Mouse (Mus musculus) adrenal gland, adult 18-20 months (tissue): ENCODE measurements around the gene Podxl. TPM values are rescaled to one million over a fixed set of nuclear protein-coding genes. Genes with fewer than 3 reads are reported as not detected.
A peak's percentile ranks its signal among the peaks of the same experiment; 100 is the strongest.

Source experiments
- DNase-seq, 2 experiments: peaks; one replicate each; pipeline ENCODE4 v3.0.0; 2021 to 2022; ENCODE audit warnings: low spot score in 2 of 2
- long read RNA-seq, 2 experiments: library from polyadenylated mRNA; stranded (forward); transcript quantifications; one replicate each; pipeline ENCODE4 v2.0.0; 2021
- total RNA-seq, 2 experiments: library from RNA; stranded (reverse); gene quantifications; 1 replicate in 1 of 2; 2 replicates in 1 of 2; pipeline ENCODE4 v1.2.3; 2021

Podxl gene
- 10 to 100 TPM; 45.0 to 50.0 TPM for total RNA-seq
- long read RNA-seq, experiment 1, full-length matches to known transcripts: 10 of 36 reads
- long read RNA-seq, experiment 1, partial matches to known transcripts: 3 of 36 reads
- long read RNA-seq, experiment 1, other reads (novel, unspliced or antisense): 23 of 36 reads
- long read RNA-seq, experiment 2, full-length matches to known transcripts: 2 of 55 reads
- long read RNA-seq, experiment 2, partial matches to known transcripts: 5 of 55 reads
- long read RNA-seq, experiment 2, other reads (novel, unspliced or antisense): 48 of 55 reads

DNA sequence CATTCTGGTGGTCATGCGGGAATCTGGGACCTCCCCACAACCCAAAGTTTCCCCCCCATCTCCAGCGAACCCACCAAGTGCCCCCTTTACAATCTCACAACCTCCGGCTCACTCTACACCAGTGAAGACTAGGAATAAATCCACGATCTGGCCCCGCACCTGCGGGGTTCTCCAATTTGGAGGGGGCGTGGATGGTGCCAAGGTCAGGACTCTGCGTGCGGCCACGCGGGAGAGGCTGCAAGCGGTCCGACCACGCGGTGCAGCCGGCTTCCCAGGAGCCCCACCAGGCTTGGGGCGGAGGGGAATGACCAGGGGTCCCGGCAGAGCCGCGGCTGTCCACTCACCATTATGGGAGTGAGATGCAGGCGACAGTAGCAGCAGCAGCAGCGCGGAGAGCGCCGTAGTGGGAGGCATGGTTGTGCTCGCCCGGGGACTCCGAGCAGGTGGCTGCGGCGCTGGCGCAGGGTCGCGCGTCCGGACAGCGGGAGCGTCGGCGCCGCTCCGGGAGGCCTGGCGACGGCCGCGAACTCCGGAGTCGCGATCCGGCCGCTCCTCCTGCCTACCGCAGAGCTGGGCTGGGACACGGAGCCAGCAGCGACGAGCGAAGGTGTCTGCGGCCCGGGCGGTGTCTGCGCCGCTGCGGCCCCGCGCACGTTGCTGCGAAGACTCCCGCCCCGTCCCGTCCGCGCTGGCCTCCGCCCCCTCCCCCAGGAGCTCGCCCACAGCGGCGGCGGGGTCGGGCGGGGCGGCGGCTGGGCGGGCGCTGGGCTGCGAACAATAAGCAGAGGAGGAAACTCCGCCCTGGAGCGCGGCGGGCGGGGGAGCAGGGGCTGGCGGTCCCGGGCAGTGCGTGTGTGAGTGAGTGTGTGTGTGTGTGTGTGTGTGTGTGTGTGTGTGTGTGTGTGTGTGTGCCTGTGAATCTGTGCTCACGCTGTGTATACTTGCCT, at the start of gene Podxl:
TSS of gene Podxl (minus strand) at position 747 of the 947 bp plus-strand sequence.
- peak; percentile 80 for DNase-seq

DNA sequence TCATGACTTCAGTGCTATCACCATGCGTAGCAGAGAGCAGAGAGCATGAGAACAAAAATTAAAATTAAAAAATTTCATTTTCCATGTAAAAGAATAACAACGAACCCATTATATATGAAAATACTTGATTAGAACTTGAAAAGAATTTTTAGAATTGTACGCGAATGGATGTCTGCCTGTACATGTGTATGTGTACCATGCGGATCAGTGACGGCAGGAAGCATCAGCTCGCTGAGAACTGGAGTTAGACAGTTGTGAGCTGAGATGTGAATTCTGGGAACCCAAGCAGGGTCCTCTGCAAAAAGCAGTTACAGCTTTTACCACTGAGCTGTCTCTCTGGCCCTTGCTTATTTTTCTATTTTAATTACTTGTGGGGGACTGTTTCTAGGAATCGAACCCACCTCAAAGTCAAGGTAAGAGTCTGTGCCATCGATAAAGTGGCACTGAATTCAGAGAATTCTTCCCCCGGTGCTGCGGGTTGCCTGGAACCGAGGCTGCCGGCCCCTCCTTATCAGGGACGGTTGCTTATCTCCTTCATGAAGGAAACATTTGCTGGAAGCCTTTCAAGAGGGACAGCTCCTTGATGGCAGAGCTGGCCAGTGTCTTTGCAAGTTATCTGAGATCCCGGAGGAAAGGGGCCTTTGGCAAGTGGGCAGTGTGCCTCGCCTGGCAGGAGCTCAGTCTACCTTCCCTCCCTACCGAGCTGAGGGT, 48.9 kb upstream of the Podxl start:
- no peak for DNase-seq

DNA sequence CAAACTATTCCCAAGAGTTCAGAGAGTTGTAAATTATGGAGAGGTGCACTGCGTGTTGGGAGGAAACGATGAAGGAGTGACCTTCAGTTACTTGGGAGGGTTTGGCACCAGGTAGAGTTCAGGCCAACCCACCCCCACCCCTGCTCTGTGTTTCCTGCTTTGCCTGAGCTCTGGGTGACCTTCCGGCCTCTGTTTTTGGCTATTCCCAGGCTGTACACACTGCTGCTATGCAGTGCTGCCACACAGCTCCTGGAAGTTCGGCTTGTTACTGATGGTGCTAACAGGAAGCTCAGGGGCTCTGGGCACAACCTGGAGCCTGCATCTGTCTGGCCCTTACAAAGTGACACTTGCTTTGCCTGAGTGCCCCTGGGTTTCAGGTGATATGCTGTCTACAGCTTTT, 42.6 kb upstream of the Podxl start:
- no peak for DNase-seq

DNA sequence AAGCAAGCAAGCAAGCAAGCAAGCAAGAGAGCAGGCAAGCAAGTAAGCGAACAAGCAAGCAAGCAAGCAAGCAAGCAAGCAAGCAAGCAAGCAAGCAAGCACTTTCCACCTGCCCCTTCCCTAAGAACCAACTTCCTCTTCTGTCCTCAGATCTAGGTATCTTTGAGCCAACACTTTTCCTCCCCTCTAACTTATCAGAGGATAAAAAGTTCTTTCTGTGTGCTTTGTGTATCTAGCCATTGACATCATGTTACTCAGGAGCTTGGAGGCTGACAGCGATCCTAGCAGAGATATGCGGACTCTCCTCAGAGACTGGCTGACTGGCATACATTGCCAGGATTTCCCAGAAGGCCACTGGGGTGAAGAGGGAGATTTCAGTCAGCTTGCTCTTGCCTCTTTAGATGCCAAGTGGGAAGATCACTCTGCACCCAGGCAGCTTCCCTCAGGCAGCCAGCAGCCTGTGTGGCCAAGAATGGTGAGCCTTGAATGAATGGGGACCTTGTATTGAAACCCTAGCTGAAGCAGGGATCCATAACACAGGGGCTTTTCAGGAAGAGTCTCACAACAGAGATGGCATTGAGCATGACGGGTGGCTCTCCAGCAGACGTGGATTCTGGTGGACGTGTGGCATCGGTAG, 41.0 kb upstream of the Podxl start:
- no peak for DNase-seq

DNA sequence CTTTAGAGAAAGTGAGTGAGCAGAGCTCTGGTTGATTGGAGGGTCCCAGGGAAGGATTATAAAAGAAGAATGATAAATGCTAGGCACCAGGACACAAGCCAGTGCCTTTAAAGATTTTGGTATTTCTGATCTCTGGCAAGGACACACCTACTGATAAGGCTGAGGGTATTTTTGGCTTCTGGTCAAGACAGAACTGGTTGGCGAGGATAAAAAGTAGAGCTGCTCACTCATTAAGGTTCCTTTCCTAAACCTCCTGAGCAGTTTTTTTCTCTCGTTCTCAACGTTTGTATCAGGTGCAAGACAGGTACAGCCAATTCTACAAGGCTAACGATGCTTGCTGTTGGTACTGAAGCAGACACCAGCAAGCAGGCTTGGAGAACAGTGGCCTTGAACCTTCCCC, 38.7 kb upstream of the Podxl start:
- no peak for DNase-seq

DNA sequence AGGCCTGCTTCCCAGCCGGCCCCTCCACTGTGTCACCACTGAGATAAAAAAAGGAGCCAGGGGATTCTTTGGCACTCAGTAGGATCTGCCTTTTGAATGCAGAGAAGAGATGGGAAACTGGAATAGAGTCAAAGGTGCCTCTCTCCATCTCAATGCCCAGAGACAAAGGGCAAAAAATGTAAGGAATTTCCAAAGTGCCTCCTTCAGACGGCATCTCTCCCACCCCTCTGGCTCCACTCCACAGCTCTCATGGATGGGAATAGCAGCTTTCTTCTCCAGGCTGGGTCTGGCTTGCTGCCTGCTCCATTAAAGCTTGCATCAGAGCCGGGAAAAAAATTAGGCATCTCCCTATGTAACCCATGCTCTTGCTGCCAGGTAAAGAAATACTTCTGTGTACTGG, 37.4 kb upstream of the Podxl start:
- no peak for DNase-seq

DNA sequence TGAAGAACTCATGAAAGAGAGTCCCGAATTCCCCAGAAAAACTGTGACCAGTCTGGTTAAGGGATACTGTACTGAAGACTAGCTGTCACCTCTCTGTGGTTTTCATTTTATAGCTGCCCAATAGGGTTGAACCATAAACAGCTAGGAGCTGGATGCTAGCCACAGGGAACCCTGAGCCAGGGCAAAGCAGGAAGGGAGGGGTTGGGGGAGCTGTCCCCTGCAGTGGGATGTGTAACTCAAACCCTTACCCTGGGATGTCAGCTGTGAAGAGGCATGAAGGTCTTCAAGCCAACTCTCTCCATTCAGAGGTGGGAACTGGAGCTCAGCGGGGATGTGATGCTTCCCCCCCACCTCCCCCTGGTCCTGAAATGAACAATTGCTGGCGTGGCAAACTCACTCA, 36.1 kb upstream of the Podxl start:
- DNase-seq: no peak

DNA sequence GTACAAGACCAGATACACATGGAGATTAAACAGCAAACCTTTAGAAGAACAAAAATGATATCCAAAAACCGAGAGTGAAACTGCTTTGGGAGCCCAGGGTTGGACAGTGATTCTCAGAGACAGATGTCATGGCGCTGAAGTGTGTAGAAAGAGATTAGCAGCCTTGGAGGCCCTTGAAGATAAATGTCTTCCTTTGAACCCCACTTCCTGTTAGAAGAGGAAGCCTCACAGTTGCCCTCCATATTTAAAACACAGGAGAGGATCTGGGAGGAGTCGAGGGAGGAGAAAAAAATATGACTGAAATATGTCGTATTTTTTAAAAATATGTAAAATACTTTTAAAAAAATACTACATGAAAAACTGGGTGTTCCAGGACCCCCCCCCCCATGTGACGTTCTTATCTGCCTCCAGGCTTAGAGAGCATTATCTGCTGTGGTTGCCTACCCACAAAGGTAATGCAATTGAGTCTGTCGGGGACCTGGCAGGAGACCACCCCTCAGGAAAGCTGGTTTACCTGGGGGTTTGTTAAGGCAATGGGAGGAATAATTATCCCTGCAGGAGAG, 34.6 kb upstream of the Podxl start:
- no peak for DNase-seq

DNA sequence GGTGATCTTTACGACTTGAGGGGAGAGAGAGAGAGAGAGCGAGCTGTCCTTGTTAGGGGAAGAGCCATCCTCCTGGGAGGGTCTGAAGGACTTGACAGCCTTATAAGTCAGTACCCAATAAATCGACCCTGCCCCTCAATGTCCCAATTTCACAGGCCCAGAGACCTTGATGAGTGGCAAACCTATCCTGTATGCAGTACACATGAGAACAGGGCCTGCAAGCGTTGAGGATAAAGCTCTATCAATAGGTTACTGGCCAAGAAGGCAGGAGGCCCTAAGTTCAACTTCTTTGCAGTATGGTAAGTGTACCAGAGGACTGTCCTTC, 33.3 kb upstream of the Podxl start:
- no peak for DNase-seq

DNA sequence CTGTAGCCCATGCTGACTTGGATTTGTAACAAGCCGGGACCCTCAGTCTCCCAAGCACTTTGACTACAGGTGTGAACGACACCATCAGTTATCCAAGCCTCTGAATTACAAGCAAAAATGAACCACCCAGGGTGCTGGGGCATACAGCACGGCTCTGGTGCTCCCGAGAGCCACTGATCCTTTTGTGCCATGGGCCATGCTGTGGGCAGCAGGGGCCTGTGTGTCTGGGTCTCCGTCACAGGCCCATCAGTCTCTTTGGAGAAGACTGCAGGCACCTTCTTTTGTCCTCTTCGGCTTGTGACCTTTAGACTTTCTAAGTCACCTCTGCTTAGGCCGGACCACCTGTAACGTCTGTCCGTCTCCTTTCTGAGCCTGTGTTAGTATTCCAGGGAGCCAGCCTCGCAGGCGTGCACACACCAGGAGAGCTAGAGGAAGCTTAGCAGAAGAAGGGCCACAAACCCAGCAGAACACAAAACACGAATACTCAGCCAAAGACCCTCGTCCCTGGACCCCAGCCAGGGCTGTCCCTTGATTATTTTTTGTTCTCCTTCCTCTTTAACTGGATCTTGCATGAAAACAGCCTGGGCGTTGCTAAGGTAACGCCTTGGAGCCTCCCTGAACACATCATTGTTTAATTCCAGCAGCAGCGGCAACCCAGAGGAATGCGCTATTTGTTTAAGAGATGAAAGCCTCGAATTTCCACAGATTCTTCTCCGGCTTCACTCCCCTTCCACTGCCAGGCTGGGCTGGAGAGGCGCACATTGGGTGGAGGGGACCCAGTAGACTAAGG, 32.8 kb upstream of the Podxl start:
- DNase-seq: no peak

DNA sequence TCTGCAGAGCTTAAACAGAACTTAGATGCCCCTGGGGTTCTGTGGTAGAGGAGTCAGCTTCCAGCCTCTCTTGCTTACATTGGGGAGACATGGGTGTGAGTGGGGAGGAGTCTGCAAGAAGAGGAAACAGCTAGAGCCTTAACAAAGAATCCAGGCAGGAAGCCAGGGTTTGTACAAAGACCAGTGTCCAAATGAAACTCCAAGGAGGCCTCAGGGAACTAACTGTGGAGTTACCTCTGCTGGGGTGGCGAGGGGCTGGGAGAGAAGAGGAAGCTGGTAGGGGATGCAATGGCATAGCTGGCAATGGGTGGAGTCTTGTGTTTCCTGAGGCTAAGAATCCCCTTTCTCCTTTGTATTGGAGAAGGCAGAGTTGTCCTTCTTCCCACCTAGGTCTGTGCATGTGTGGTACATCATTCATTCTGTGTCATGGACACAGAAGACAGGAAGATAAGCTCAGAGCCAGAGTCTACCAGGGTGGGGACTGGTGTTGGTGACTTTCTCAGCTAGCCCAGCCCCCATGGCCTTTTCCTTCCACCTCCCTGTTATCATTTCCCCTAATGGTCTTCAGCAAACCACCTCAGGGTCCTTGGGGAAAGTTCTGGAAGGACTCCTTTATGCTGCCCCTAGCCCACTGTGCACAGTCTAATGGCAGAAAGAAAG, 28.9 kb upstream of the Podxl start:
- DNase-seq: no peak

DNA sequence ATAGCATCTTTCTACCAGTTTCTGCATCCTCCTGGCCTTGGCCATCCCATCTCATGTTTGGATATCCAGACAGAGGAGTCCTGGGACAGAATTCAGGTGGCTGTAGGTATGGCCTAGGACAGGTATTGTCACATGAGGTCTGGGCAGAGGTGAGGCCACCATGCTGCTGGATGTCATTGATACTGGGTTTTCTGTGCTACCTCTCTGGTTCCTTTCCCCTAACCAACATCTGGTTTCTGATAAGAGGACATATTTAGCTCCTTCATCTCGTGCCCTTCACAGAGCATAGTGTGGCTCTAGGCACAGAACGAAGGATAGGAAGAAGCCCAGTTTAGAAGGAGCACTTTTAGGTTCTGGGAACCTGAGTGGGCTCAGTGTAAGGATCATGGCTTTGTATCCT, 28.3 kb upstream of the Podxl start:
- no peak for DNase-seq

DNA sequence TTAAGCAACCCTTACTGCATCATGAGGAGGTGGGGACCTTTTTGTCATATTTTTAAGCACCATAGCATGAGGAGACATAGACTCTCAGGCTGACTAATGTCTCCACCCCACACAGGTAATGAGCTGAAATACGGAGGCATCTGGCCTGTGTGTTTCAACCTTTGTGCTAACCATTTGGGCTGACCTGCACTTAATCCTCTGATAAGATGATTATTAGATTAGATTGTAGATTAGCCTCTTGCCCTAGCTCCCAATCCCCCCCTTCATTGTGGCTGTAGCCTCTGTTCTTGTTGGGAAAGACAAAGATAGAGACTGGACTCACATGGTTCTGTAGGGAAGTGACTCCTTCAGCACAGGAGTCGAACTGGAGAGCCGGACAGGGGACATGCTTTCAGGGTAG, 27.9 kb upstream of the Podxl start:
- DNase-seq: no peak

DNA sequence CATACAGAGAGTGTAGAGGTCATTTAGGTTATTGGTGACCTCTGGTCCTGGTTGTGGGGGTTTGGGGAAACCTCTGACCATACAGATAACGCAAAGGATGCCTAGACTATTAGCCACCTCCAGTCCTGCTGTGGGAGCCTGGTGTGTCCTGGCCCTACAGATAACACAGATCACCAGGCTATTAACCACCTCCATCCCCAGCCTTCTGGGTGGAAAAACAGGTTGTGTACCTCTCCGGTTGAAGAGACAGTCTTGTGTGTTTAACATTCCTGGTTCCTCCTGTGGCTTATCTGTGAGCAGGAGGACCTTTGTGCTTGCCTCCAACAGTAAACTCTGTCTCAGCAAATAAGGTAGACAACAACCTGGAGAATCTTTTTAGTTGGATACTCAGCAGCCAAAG, 27.0 kb upstream of the Podxl start:
- DNase-seq: no peak

DNA sequence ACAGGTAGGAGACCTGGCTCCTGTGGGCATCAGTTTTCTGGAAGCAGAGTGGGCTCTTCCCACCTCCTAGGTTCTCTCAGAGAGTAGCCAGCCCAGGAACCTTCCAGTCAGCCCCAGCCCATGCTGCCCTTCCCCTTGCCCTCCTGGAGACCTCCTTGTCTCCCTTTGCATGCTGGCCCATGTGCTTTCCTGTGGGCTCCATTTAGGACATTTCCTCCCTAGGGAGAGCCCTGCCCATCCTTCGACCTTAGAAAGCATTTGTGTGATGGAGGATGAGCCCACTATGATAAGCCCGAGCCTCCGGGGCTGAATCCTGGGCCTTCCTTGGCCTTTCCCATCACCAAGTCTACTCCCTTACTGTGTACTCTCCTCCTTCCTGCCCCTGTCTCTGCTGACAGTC, 25.5 kb upstream of the Podxl start:
- no peak for DNase-seq

DNA sequence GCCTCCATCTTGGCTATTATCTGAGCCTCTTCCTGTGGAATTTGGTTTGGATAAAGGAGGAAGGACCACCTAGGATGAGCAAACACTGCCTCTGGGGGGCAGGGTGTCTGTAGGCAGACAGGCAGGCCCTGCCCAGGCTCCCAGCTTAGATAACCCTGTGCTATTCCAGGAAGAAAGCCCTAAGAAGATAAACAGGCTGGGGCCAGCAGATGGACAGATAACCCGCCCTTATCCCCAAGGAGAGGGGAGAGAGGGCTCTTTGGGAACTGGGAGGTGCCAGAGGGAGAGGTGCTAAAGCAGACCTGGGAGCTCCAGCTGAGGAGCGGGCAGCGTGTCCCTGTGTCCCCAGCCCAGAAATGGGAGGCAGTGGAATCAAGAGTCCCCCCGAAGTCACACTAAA, 23.9 kb upstream of the Podxl start:
- no peak for DNase-seq

DNA sequence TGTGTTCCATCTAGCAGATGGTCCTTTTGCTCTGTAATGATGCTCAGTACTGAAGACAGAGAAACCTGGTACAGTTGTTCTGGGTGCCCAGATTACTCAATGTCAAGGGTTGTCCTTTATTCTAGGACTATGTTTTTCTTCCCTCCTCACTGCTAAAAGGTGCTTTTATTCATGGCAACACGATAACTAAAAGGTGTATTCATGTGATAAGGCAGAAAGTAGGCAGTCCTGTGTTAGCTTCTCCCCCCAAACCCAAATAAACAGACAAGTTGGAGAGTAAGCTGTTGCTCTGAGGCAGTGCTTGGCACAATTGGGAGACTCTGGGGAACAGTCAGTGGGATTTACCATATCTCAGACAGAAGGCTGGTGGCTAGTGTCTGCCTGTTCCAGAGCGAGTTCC, 22.3 kb upstream of the Podxl start:
- no peak for DNase-seq

DNA sequence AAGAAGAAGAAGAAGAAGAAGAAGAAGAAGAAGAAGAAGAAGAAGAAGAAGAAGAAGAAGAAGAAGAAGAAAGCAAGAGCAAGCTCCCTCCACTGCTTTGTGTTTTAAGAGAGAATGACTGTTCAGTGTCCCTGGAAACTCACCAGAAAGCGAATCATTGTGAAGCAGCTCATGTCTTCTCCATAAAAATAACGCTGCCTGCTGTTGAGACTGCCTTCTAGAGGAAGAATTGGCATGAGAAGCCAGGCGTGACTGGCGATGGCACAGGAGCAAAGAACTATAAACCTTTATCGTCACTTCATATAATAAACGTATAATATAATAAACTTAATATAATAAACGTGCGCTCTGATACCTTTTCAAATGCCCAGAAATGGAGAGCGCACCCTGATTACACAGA, 12.4 kb upstream of the Podxl start:
- no peak for DNase-seq

DNA sequence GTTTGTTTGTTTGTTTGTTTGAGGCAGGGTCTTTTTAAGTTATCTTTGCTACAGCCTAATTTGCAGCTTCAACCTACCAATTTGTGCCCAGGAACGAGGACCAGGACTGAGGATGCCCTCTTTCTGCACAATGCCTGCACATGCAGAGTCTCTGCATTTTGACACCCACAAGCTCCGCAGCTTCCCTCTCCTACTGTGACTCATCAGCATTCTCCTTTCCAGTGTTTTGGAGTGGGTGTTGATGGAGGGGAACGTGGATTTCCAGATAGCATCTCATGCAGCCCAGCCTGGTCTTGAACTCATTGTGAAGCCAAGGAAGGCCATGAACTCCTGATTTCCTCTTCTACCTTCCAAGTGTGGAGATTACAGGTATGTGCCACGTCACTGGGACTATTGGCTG, 11.3 kb upstream of the Podxl start:
- no peak for DNase-seq

DNA sequence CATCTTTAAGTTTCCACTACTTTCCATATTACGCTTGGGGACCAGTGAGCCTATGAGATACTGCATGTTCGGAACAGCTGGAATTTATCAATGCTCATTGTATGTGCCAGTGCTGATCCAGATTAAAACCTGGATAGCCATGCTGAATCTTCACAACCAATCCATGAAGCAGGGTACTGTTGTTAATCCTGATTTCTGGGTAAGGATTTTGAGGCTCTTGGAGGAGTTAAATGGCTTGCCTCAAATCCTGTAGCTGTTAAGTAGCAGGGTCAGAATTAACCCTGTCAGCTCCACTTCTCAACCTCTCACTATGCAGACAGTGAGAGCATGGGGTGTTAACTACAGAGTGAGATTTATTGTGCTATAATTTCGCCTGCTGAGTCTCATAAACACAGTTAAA, 7.7 kb upstream of the Podxl start:
- no peak for DNase-seq
